Mouse (Mus musculus) yolk sac, embryonic 10.5 days (tissue): ENCODE results near the gene Mpp1.

ENCODE experiments used
- DNase-seq: peaks from one replicate; pipeline ENCODE4 v3.0.0-alpha.2; 2017; ENCODE audit warnings: low spot score

The Mpp1 gene

GRCm38 (mm10) chrX:75130467-75131160 is at the start of gene Mpp1:
Gene Mpp1 (minus strand): TSS chrX:75131016.
- DNase-seq, result peak; percentile 90

- DNase-seq, result no peak
Observed at GRCm38 (mm10) chrX:75163670-75164069, 32.9 kb upstream of the Mpp1 start, which contains the start of gene Smim9. Gene Smim9 (minus strand): TSS chrX:75163770.

DNA sequence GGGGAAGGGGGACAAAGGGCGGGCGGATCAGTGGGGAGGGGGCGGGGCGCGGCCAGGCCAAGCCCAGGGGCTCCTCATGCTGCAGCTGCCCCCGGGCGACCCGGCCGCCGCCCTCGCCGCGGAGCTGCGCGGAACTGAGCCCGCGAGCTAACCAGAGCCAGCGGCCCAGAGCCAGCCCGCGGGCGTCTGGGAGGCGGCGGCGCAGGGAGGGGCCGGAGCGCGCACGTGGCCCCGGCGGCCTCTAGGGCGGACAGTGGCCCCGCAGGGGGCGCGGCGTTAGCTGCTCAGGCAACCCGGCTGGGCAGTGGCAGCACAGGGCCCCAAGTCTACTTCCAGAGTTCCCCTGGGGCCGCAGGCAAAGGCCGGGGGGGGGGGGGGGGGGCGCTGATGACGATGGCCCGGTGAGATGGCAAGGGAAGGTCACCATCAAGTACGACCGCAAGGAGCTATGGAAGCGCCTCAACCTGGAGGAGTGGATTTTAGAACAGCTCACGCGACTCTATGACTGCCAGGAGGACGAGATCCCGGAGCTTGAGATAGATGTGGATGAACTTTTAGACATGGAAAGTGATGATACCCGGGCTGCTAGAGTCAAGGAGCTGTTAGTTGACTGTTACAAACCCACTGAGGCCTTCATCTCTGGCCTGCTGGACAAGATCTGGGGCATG is 24.9 kb upstream of the Mpp1 start:
- DNase-seq, result peak; percentile 31

- DNase-seq, result no peak
Observed at GRCm38 (mm10) chrX:75152249-75152648, 21.4 kb upstream of the Mpp1 start.

GRCm38 (mm10) chrX:75150304-75150703 is 19.5 kb upstream of the Mpp1 start:
- no peak for DNase-seq

- DNase-seq, result no peak
Observed at GRCm38 (mm10) chrX:75148414-75148813, 17.6 kb upstream of the Mpp1 start.

DNA sequence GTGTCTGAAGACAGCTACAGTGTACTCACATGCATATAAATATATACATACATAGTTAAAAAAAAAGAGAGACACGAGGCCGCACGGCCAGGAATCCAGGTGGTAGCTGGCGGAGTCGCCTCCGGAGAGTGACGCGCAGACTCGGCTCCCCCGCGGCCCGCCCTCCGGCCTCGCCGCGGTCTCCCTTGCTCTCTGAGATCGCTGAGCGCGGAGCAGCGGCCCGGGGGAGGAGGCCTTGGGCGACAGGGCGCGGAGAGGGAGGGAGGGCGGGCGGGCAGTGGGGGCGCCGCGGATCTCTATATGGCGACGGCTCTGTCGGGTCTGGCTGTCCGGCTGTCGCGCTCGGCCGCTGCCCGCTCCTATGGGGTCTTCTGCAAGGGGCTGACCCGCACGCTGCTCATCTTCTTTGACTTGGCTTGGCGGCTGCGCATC is 12.3 kb upstream of the Mpp1 start:
- DNase-seq, result peak; percentile 9

- no peak for DNase-seq
Observed at GRCm38 (mm10) chrX:75138182-75138581, 7.4 kb upstream of the Mpp1 start.

GRCm38 (mm10) chrX:75137729-75138128 is 6.9 kb upstream of the Mpp1 start:
- no peak for DNase-seq

DNA sequence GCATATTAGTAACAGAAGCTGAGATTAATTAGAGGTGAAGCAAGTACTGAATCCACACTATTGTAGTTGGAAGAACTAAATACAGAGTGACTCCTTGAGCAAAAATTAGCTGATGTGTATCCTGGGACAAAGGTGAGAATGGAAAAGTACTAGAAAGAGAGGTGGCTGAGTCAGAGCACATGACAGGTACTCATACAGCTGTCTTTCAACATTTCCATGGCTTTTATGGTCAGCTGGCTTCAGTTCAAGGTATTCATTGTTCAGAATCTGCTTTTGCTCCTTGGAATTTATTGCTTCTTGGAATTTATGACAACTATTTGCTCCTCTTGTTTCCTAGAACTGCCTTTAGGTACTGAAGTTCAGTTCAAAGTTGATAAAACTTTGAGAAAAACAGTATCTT is 6.1 kb upstream of the Mpp1 start:
- DNase-seq, result peak; percentile 12

- no peak for DNase-seq
Observed at GRCm38 (mm10) chrX:75129474-75129873, 1.3 kb downstream of the Mpp1 start.

GRCm38 (mm10) chrX:75128333-75128980 is 2.4 kb downstream of the Mpp1 start:
- DNase-seq, result peak; percentile 52

- no peak for DNase-seq
Observed at GRCm38 (mm10) chrX:75126893-75127292, 3.9 kb downstream of the Mpp1 start.

- no peak for DNase-seq
Observed at GRCm38 (mm10) chrX:75125606-75126005, 5.2 kb downstream of the Mpp1 start.

DNA sequence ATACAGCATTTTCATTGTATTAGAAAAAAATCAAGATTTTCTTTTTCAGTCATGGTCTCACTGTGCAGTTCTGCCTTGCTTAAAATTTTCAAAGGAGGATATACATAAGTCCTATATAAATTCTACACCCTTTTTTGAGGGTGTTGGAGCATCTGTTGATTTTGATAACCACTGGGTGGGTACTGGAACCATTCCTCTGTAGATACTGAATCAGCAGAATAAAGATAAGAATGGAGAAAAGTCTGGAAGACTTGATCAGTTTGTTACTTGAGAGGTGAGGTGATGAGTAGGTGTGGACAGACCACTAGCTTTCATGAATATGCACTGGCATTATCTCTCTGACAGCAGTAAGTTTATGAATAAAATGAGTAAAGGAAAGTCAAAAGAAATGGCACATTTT is 15.3 kb downstream of the Mpp1 start:
- DNase-seq, result no peak

- no peak for DNase-seq
Observed at GRCm38 (mm10) chrX:75102293-75102692, 28.5 kb downstream of the Mpp1 start.

DNA sequence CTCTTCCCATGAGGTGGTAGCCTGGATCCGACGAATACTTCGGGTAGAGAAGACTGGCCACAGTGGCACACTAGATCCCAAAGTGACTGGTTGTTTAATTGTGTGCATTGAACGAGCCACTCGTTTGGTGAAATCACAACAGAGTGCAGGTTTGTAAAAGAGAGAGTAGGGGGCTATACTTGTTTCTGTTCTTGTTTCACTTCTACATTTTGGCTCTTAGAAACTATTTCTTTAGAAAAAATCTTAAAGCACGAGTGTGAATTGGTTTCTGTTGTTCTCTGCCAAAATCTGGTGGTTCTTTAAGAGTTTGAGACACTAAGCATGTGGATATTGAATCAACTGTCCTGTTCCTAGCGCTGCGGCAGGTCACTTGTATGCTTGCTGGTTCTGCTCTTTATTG is 32.0 kb downstream of the Mpp1 start:
- no peak for DNase-seq

GRCm38 (mm10) chrX:75096163-75096770 is 34.5 kb downstream of the Mpp1 start:
- peak; percentile 5 for DNase-seq

DNA sequence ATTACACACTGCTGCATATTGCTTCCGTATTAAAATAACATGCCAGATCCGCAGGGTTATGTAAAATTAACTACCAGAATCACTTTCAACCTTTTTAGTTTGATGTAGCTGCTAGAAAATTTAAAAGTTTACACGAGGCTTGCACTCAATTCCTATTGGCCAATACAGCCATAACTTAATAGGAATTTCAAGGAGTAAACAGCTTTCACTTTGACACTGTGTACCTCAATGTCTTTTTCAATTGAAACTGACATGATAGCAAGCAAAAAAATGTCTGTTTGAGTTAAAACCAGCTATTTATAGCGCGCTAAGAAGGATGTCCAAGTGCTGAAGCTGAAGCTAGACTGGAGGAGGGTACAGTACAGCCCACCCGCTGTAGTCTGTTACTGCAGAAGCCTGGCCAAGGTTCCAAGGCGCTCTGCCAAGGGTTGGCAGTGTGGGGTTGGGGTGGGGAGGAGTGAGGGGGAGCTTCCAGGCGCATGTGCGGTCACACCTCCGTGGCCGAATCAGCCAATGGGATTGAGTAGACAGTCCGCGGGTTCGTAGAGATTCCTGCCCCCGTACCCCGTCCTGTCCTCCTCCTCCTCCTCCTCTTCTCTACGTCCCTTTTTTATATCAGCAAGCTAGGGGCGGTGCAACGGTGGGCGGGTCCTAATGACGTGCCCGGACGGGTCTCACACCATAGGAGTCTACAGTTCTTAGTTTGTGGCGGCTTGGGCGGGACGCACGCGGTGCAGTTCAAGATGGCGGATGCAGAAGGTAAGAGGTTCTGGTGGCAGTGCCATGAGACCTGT is 35.2 kb downstream of the Mpp1 start, which contains the start of gene Dkc1:
TSS of gene Dkc1 (plus strand) at position 486 of the 794 bp plus-strand sequence.
- DNase-seq, result peak; percentile 89

DNA sequence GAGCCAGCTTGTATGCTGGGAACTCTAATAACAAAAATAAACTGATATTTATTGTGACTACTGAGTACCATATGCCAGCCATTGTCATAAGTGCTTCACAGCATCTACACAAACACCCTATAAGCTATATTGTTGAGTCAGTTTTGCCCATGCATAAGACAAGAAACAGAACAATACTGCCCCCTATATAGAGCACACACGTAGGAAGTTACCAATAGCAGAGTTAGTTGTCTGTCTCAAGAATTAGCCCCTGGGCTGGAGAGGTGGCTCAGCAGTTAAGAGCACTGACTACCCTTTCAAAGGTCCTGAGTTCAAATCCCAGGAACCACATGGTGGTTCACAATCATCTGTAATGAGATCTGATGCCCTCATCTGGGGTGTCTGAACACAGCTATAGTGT is 45.2 kb downstream of the Mpp1 start:
- no peak for DNase-seq

DNA sequence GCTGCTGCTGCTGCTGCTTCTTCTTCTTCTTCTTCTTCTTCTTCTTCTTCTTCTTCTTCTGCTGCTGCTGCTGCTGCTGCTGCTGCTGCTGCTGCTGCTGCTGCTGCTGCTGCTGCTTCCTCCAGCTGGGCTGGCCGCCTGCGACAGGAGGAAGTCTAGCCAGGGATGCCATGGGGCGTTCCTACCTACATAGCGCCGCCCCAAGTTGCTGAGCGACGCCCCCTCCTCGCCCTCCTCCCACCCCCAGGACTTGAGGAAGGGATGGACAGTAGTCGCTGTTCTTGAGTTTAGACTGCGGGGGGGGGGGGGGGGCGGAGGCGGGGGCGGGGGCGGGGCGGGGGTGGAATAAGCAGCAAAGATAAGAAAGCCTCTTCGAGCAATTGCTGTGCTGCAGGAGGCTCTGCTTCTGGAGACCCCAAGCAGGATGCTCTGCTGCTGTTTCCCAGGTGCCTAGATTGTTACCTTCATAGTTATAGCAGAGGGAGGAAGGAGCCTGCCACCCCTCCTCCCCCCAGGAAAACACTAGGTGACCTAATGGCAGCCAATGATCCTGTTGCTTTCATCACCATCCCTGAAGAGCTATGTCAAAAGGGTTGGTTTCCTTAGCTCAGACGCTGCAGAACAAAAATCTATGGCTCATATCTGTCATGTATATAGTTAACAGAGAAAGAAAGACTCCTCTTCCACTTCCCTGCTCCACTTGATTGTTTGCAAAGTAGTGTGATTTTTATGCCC is 45.9 kb downstream of the Mpp1 start, which contains the start of gene Gab3:
TSS of gene Gab3 (minus strand) at position 685 of the 735 bp plus-strand sequence.
- peak; percentile 70 for DNase-seq
